Mouse (Mus musculus): ENCODE measurements around the gene Yap1. TPM values are rescaled to one million over a fixed set of nuclear protein-coding genes. Genes with fewer than 3 reads are reported as not detected.

The Yap1 gene
- polyA plus RNA-seq, 1 experiment: 46.6 TPM

- no peaks in the 10 kb centered on the region; the same call in 1 of the 2 replicates for H3K4me1 ChIP-seq (ENCODE audit: control insufficient read depth, insufficient read depth, insufficient read length, low read length)
- H3K36me3 ChIP-seq (ENCODE audit: control insufficient read depth, insufficient read depth, low read length): peaks cover 4% of the 10 kb centered on the region; the same call in 1 of the 2 replicates
- TF ChIP-seq POLR2A (IDR thresholded peaks at IDR 0.05; ENCODE audit: low read depth, low read length) (no peak), CTCF (IDR thresholded peaks at IDR 0.05; ENCODE audit: extremely low read depth, insufficient read length, insufficient replicate concordance, low read depth, low read length) (peak; percentile 33; the same call in 1 of the 2 replicates)
- WGBS: 86% methylated on average over 3 of the region's 3 CpGs
- no peak overlapping the region for H3K27ac ChIP-seq (ENCODE audit: insufficient read depth, low read depth, low read length)
- H3K27me3 ChIP-seq (ENCODE audit: control insufficient read depth, insufficient read depth, low read length): no peaks in the 10 kb centered on the region
- H3K4me3 ChIP-seq (ENCODE audit: low read depth, low read length): no peak overlapping the region
These were observed 25.9 kb downstream of the Yap1 start for GRCm38 (mm10) chr9:7978502-7978901.

- Histone ChIP-seq H3K4me3 (ENCODE audit: low read depth, low read length) (no peak overlapping the region), H3K27me3 (ENCODE audit: control insufficient read depth, insufficient read depth, low read length) (no peaks in the 10 kb centered on the region), H3K36me3 (ENCODE audit: control insufficient read depth, insufficient read depth, low read length) (peaks cover 9% of the 10 kb centered on the region; the same call in 1 of the 2 replicates), H3K27ac (ENCODE audit: insufficient read depth, low read depth, low read length) (no peak overlapping the region), H3K4me1 (ENCODE audit: control insufficient read depth, insufficient read depth, insufficient read length, low read length) (no peaks in the 10 kb centered on the region; the same call in 1 of the 2 replicates)
- 83% methylated on average over 5 of the region's 5 CpGs for WGBS
- TF ChIP-seq POLR2A (IDR thresholded peaks at IDR 0.05; ENCODE audit: low read depth, low read length) (no peak), CTCF (IDR thresholded peaks at IDR 0.05; ENCODE audit: extremely low read depth, insufficient read length, insufficient replicate concordance, low read depth, low read length) (no peak)
These were observed 26.8 kb downstream of the Yap1 start for GRCm38 (mm10) chr9:7977587-7977986.

- 64% methylated on average over 2 of the region's 2 CpGs for WGBS
- Histone ChIP-seq H3K4me1 (ENCODE audit: control insufficient read depth, insufficient read depth, insufficient read length, low read length) (peaks cover 9% of the 10 kb centered on the region), H3K36me3 (ENCODE audit: control insufficient read depth, insufficient read depth, low read length) (peaks cover 5% of the 10 kb centered on the region; the same call in 1 of the 2 replicates), H3K27ac (ENCODE audit: insufficient read depth, low read depth, low read length) (no peak overlapping the region), H3K27me3 (ENCODE audit: control insufficient read depth, insufficient read depth, low read length) (no peaks in the 10 kb centered on the region), H3K4me3 (ENCODE audit: low read depth, low read length) (no peak overlapping the region)
- TF ChIP-seq POLR2A (IDR thresholded peaks at IDR 0.05; ENCODE audit: low read depth, low read length) (no peak), CTCF (IDR thresholded peaks at IDR 0.05; ENCODE audit: extremely low read depth, insufficient read length, insufficient replicate concordance, low read depth, low read length) (no peak)
These were observed 32.4 kb downstream of the Yap1 start for GRCm38 (mm10) chr9:7971993-7972392.

GRCm38 (mm10) chr9:7967980-7968379 is 36.4 kb downstream of the Yap1 start:
- Histone ChIP-seq H3K36me3 (ENCODE audit: control insufficient read depth, insufficient read depth, low read length) (peaks cover 3% of the 10 kb centered on the region; the same call in 1 of the 2 replicates), H3K4me1 (ENCODE audit: control insufficient read depth, insufficient read depth, insufficient read length, low read length) (peaks cover 11% of the 10 kb centered on the region; the same call in 1 of the 2 replicates), H3K4me3 (ENCODE audit: low read depth, low read length) (no peak overlapping the region), H3K27ac (ENCODE audit: insufficient read depth, low read depth, low read length) (peak overlapping the region; percentile 73), H3K27me3 (ENCODE audit: control insufficient read depth, insufficient read depth, low read length) (no peaks in the 10 kb centered on the region)
- TF ChIP-seq CTCF (IDR thresholded peaks at IDR 0.05; ENCODE audit: extremely low read depth, insufficient read length, insufficient replicate concordance, low read depth, low read length) (no peak), POLR2A (IDR thresholded peaks at IDR 0.05; ENCODE audit: low read depth, low read length) (no peak)
- 49% methylated on average over 1 of the region's 1 CpGs for WGBS

- Histone ChIP-seq H3K4me3 (ENCODE audit: low read depth, low read length) (no peak overlapping the region), H3K27ac (ENCODE audit: insufficient read depth, low read depth, low read length) (no peak overlapping the region), H3K36me3 (ENCODE audit: control insufficient read depth, insufficient read depth, low read length) (peaks cover 10% of the 10 kb centered on the region), H3K4me1 (ENCODE audit: control insufficient read depth, insufficient read depth, insufficient read length, low read length) (peaks cover 11% of the 10 kb centered on the region; the same call in 1 of the 2 replicates), H3K27me3 (ENCODE audit: control insufficient read depth, insufficient read depth, low read length) (no peaks in the 10 kb centered on the region)
- WGBS: 27% methylated on average over 3 of the region's 3 CpGs
- no peak for TF ChIP-seq POLR2A (IDR thresholded peaks at IDR 0.05; ENCODE audit: low read depth, low read length)
- no peak for TF ChIP-seq CTCF (IDR thresholded peaks at IDR 0.05; ENCODE audit: extremely low read depth, insufficient read length, insufficient replicate concordance, low read depth, low read length)
These were observed 38.8 kb downstream of the Yap1 start for GRCm38 (mm10) chr9:7965590-7965989.

GRCm38 (mm10) chr9:7963867-7964266 is 40.5 kb downstream of the Yap1 start:
- Histone ChIP-seq H3K36me3 (ENCODE audit: control insufficient read depth, insufficient read depth, low read length) (peaks cover 13% of the 10 kb centered on the region), H3K4me1 (ENCODE audit: control insufficient read depth, insufficient read depth, insufficient read length, low read length) (peaks cover 9% of the 10 kb centered on the region; the same call in 1 of the 2 replicates), H3K4me3 (ENCODE audit: low read depth, low read length) (no peak overlapping the region), H3K27ac (ENCODE audit: insufficient read depth, low read depth, low read length) (no peak overlapping the region), H3K27me3 (ENCODE audit: control insufficient read depth, insufficient read depth, low read length) (no peaks in the 10 kb centered on the region)
- TF ChIP-seq CTCF (IDR thresholded peaks at IDR 0.05; ENCODE audit: extremely low read depth, insufficient read length, insufficient replicate concordance, low read depth, low read length): no peak
- WGBS: 71% methylated on average over 2 of the region's 2 CpGs

GRCm38 (mm10) chr9:7962915-7963314 is 41.5 kb downstream of the Yap1 start:
- WGBS: 71% methylated on average over 7 of the region's 7 CpGs
- peaks cover 2% of the 10 kb centered on the region; the same call in 1 of the 2 replicates for H3K4me1 ChIP-seq (ENCODE audit: control insufficient read depth, insufficient read depth, insufficient read length, low read length)
- H3K27ac ChIP-seq (ENCODE audit: insufficient read depth, low read depth, low read length): no peak overlapping the region
- H3K36me3 ChIP-seq (ENCODE audit: control insufficient read depth, insufficient read depth, low read length): peaks cover 13% of the 10 kb centered on the region
- H3K4me3 ChIP-seq (ENCODE audit: low read depth, low read length): no peak overlapping the region
- H3K27me3 ChIP-seq (ENCODE audit: control insufficient read depth, insufficient read depth, low read length): no peaks in the 10 kb centered on the region
- no peak for TF ChIP-seq POLR2A (IDR thresholded peaks at IDR 0.05; ENCODE audit: low read depth, low read length)
- TF ChIP-seq CTCF (IDR thresholded peaks at IDR 0.05; ENCODE audit: extremely low read depth, insufficient read length, insufficient replicate concordance, low read depth, low read length): no peak

All from small intestine, adult 2 months (tissue).